Mouse (Mus musculus): ENCODE results near the gene Rgl3. TPM values are rescaled to one million over a fixed set of nuclear protein-coding genes. Genes with fewer than 3 reads are reported as not detected.

Gene Rgl3
- polyA plus RNA-seq, 1 experiment from 2014 or later: 1.4 TPM

- no peak overlapping the region for H3K4me2 ChIP-seq (replicated peaks)
- peak; percentile 55 for ATAC-seq
- peaks cover 17% of the 10 kb centered on the region for H3K4me1 ChIP-seq (replicated peaks)
- WGBS: 51% methylated on average over 12 of the region's 12 CpGs
- peaks cover 54% of the 10 kb centered on the region for H3K36me3 ChIP-seq
- peaks cover 10% of the 10 kb centered on the region; the same call in 1 of the 2 replicates for H3K27me3 ChIP-seq
- no peak overlapping the region for H3K9ac ChIP-seq (replicated peaks)
- H3K27ac ChIP-seq: no peak overlapping the region
- no peaks in the 10 kb centered on the region for H3K9me3 ChIP-seq
- H3K4me3 ChIP-seq (replicated peaks): no peak overlapping the region
These were observed 45.6 kb downstream of the Rgl3 start for GRCm38 (mm10) chr9:21943638-21944037.

DNA sequence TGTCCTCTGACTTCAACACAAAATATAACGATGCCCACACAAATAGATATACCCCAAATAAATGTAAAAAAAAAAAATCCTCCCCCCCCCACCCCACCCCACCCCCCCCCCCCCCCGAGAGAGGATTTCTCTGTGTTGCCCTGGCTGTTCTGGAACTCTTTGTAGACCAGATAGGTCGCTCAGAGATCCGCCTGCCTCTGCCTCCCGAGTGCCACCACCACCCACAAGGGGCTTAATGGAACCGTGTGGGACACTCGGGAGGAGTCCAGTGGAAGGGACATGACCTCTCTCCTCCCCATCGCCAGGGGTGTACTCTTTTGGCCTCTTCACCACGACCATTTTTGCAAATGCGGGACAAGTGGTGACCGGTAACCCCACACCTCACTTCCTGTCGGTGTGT, 46.2 kb downstream of the Rgl3 start:
- ATAC-seq: no peak
- H3K9me3 ChIP-seq: no peaks in the 10 kb centered on the region
- H3K9ac ChIP-seq (replicated peaks): no peak overlapping the region
- H3K27me3 ChIP-seq: peaks cover 6% of the 10 kb centered on the region; the same call in 1 of the 2 replicates
- H3K36me3 ChIP-seq: peaks cover 54% of the 10 kb centered on the region
- peaks cover 23% of the 10 kb centered on the region for H3K4me1 ChIP-seq (replicated peaks)
- WGBS: 78% methylated on average over 11 of the region's 12 CpGs
- H3K4me2 ChIP-seq (replicated peaks): no peak overlapping the region
- no peak overlapping the region for H3K4me3 ChIP-seq (replicated peaks)
- no peak overlapping the region for H3K27ac ChIP-seq

DNA sequence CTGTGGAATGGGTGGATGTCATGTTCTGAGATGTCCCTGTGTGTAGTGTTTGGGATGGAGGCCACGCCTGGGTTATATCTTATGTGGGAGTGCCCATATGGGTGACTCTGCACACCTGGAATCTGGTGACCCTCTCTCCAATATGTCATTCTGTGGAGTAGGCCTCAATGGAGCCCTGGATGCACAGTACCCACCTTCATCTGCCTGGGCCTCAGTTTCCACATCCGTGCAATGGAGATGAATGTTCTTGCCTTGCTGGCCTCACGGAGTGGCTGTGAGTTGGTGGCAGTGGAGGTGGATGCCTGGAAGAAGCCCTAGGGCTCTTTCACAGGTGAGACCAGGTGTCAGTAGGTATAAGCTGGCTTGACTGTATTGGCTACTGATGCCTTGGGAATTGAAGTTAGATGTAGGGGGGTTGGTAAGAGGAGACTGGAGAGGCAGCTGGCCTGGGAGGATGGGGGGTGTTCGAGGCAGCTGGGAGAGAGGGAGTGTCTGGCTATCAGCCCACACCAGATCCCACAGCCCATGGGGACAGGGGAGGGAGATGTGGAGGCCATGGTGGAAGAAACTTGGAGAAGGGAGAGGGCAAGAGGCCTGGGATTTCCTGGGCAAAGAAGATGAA, 50.9 kb downstream of the Rgl3 start:
- 87% methylated on average over 4 of the region's 4 CpGs for WGBS
- Histone ChIP-seq H3K36me3 (peaks cover 31% of the 10 kb centered on the region), H3K9ac (replicated peaks) (peak overlapping the region; percentile 85), H3K4me1 (replicated peaks) (peaks cover 22% of the 10 kb centered on the region), H3K27me3 (no peaks in the 10 kb centered on the region; the same call in 1 of the 2 replicates), H3K4me3 (replicated peaks) (peak overlapping the region; percentile 78), H3K4me2 (replicated peaks) (peak overlapping the region; percentile 71), H3K27ac (no peak overlapping the region), H3K9me3 (no peaks in the 10 kb centered on the region)
- ATAC-seq: no peak

DNA sequence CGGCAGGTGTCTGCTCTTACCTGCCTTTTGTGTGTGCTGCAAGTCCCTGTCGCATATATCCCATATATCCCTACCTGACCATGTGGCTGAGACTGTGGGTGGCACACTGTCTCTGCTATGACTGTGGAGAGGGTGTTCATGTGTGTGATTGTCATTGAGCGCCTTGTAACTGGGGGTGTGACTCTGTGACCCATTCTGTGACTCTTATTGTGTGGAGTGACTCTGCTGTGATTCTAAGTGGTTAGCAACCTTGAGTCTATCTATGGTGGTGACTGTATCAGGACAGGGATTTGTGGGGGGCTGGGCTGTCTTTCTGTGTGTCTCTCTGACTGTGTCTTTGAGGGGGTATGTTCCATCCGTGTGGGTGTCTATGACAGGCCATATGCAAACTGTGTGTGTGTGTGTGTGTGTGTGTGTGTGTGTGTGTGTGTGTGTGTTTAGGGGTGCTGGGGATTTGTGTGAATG, 51.5 kb downstream of the Rgl3 start:
- Histone ChIP-seq H3K9me3 (no peaks in the 10 kb centered on the region), H3K4me2 (replicated peaks) (peak overlapping the region; percentile 71), H3K36me3 (peaks cover 27% of the 10 kb centered on the region), H3K4me3 (replicated peaks) (peak overlapping the region; percentile 78), H3K9ac (replicated peaks) (peak overlapping the region; percentile 85), H3K27me3 (no peaks in the 10 kb centered on the region; the same call in 1 of the 2 replicates), H3K27ac (peak overlapping the region; percentile 88; the same call in 1 of the 2 replicates), H3K4me1 (replicated peaks) (peaks cover 22% of the 10 kb centered on the region)
- peak; percentile 9 for ATAC-seq
- 75% methylated on average over 4 of the region's 4 CpGs for WGBS

DNA sequence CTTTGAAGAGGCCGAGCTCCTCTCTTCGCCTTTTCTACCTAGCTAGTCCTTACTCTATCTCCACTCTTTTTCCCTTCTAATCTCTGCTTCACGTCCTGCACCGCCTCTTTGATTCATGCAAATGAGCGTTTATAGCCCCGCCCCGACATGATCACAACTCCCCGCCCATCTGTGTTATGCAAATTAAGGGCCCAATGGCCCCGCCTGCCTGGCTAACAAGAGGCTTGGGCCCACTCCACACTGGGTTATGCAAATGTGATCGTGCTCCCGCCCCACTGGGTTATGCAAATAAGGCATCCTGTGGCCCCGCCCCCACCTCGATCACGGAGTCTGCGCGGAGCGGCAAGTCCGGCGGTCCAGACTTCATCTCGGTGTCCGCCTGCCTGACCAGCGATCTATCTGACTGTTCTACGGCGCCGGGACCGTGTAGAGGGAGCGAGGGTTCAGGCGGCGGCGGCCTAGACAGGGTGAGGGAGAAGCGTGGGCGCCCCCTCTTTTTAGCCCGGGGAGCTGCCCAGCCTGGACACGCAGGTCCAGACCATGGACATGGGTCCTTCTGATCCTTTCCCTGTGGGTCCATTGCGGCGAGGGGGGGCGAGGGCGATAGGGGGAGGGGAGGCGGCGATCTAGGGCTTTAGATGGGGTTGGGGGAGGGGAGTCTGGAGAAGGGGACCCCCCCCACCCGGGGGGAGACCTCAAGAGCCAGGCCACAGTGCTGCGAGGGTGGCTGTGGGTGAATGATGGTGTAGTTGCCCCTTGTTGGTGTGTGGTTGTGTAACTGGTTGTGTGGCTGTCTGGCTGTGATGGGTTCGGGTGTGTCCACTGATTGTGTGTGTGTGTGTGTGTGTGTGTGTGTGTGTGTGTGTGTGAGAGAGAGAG, 52.3 kb downstream of the Rgl3 start, which contains the start of gene Plppr2:
TSS of gene Plppr2 (plus strand) at position 342 of the 879 bp plus-strand sequence.
- Histone ChIP-seq H3K9ac (replicated peaks) (peak within 1 kb of the TSS; percentile 85), H3K4me3 (replicated peaks) (peak within 1 kb of the TSS; percentile 78), H3K27ac (peak within 1 kb of the TSS; percentile 88), H3K27me3 (no peaks in the 10 kb centered on the region; the same call in 1 of the 2 replicates), H3K4me2 (replicated peaks) (peak within 1 kb of the TSS; percentile 71), H3K4me1 (replicated peaks) (peaks cover 22% of the 10 kb centered on the region), H3K36me3 (peaks cover 21% of the 10 kb centered on the region), H3K9me3 (no peaks in the 10 kb centered on the region)
- peak; percentile 93 for ATAC-seq
- WGBS: under 1% methylated on average over 43 of the region's 43 CpGs

DNA sequence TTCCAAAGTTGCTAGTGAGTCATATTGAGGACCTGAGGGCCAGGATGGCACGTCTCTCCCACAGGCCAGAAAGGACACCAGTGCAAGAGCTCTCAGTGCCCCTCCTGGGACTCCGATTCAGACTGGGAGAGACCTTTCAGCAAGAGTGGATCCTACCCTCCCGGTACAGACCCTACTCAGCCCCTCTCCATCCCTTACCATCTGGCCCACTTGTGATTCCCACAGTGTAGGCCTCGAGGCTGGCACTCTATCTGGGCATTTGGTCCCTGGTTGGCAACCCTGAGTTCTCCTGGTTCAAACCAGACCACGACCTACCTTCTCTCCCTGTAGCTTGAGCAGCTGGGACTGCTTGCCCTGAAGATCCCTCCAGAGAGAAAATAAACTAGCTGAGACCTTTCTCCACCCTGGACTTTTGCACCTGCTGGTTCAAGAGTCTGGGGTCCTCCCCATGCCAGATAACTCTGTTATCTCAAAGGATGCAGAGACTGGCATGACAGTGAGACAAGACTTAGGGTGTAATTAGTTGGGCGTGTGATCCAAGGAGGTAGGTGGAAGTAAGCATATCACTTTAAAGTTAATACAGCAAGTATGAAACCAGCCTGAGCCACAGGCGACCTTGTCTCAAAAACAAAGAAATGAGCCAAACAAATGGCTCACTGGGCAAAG, 53.6 kb downstream of the Rgl3 start:
- no peaks in the 10 kb centered on the region; the same call in 1 of the 2 replicates for H3K27me3 ChIP-seq
- no peak overlapping the region for H3K27ac ChIP-seq
- WGBS: 89% methylated on average over 7 of the region's 7 CpGs
- H3K9me3 ChIP-seq: no peaks in the 10 kb centered on the region
- H3K36me3 ChIP-seq: peaks cover 10% of the 10 kb centered on the region
- no peak overlapping the region for H3K4me3 ChIP-seq (replicated peaks)
- H3K4me1 ChIP-seq (replicated peaks): peaks cover 22% of the 10 kb centered on the region
- peak overlapping the region; percentile 71; the same call in 1 of the 2 replicates for H3K4me2 ChIP-seq (replicated peaks)
- H3K9ac ChIP-seq (replicated peaks): no peak overlapping the region
- no peak for ATAC-seq

GRCm38 (mm10) chr9:21934021-21934420, 55.2 kb downstream of the Rgl3 start:
- no peaks in the 10 kb centered on the region; the same call in 1 of the 2 replicates for H3K27me3 ChIP-seq
- no peaks in the 10 kb centered on the region for H3K9me3 ChIP-seq
- no peak overlapping the region for H3K4me2 ChIP-seq (replicated peaks)
- WGBS: 87% methylated on average over 12 of the region's 12 CpGs
- no peak overlapping the region for H3K9ac ChIP-seq (replicated peaks)
- ATAC-seq: no peak
- H3K4me3 ChIP-seq (replicated peaks): no peak overlapping the region
- H3K27ac ChIP-seq: no peak overlapping the region
- H3K36me3 ChIP-seq: no peaks in the 10 kb centered on the region
- H3K4me1 ChIP-seq (replicated peaks): peaks cover 17% of the 10 kb centered on the region

GRCm38 (mm10) chr9:21932445-21933137, 56.7 kb downstream of the Rgl3 start:
- ATAC-seq: no peak
- whole genome bisulfite sequencing: 59% methylated on average over 12 of the region's 12 CpGs

GRCm38 (mm10) chr9:21932006-21932405, 57.2 kb downstream of the Rgl3 start:
- no peaks in the 10 kb centered on the region for H3K36me3 ChIP-seq
- WGBS: 64% methylated on average over 2 of the region's 2 CpGs
- H3K9me3 ChIP-seq: no peaks in the 10 kb centered on the region
- H3K4me3 ChIP-seq (replicated peaks): no peak overlapping the region
- no peak for ATAC-seq
- no peak overlapping the region for H3K4me2 ChIP-seq (replicated peaks)
- H3K4me1 ChIP-seq (replicated peaks): peaks cover 7% of the 10 kb centered on the region; the same call in 1 of the 2 replicates
- H3K9ac ChIP-seq (replicated peaks): no peak overlapping the region
- H3K27ac ChIP-seq: no peak overlapping the region
- no peaks in the 10 kb centered on the region; the same call in 1 of the 2 replicates for H3K27me3 ChIP-seq

More at GRCm38 (mm10) chr9:21932445-21933137, 56.7 kb downstream of the Rgl3 start:
- Histone ChIP-seq H3K27ac (no peak overlapping the region), H3K36me3 (no peaks in the 10 kb centered on the region), H3K4me3 (replicated peaks) (no peak overlapping the region), H3K9ac (replicated peaks) (no peak overlapping the region), H3K4me1 (replicated peaks) (peaks cover 8% of the 10 kb centered on the region), H3K9me3 (no peaks in the 10 kb centered on the region), H3K4me2 (replicated peaks) (no peak overlapping the region), H3K27me3 (no peaks in the 10 kb centered on the region; the same call in 1 of the 2 replicates)

DNA sequence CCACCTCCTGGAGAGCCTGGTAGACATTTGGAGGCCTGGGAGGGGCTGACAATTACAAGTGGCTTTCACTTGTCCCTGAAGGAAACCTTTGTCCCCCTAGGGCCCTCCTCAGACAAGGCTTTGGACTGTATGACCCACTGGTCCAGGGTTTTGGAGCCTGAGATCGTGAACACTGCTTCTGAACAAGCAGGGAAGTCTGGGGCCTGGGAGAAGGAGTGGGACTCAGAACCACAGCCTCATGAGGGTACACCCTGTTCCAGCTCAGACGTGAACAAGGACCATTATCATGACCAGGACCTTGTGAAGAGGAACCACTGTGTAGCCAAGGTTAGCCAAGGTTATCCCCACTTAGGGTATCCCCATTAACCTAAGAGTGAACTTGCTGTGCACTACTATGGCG, 60.0 kb downstream of the Rgl3 start:
- 81% methylated on average over 3 of the region's 3 CpGs for WGBS
- ATAC-seq: no peak

DNA sequence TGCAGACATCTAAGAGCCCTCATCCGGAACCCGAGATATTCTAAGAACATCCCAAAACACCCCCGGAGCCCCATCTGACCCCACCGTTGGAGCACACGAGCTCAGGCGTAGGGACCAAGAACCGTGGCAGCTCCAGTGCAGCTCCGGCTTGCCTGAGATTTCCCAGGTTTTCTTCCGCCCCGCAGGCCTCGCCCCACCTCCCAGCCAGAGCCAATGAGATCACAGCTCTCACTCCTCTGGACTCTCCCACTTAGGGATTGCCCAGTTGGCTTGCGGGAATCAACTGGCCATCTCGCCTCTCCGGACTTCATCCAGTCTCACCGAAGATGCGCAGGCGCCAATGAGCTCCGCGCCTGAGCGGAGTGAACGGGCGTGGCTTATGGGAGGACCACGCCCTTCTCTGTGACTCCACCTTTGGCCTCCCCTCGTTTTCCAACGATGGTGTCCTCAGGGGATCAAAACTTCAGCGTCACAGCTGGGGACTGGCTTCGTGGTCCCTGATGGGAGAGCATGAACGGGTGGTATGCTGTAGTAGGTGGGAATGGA, 62.0 kb downstream of the Rgl3 start, which contains the start of the genes Ccdc159 and Tmem205:
TSS of gene Ccdc159 (plus strand) at position 264 of the 546 bp plus-strand sequence.
TSS of gene Tmem205 (minus strand) at position 349 of the 546 bp plus-strand sequence.
- H3K27me3 ChIP-seq: no peaks in the 10 kb centered on the region
- H3K9ac ChIP-seq (replicated peaks): peak within 1 kb of the TSS; percentile 68
- peaks cover 18% of the 10 kb centered on the region for H3K4me1 ChIP-seq (replicated peaks)
- WGBS: under 1% methylated on average over 28 of the region's 28 CpGs
- peak within 1 kb of the TSS; percentile 58 for H3K4me3 ChIP-seq (replicated peaks)
- H3K27ac ChIP-seq: peak within 1 kb of the TSS; percentile 77
- H3K9me3 ChIP-seq: no peaks in the 10 kb centered on the region
- H3K4me2 ChIP-seq (replicated peaks): peak within 1 kb of the TSS; percentile 66
- ATAC-seq: peak; percentile 99
- H3K36me3 ChIP-seq: no peaks in the 10 kb centered on the region

More for the DNA sequence above, 60.0 kb downstream of the Rgl3 start:
- no peak overlapping the region for H3K27ac ChIP-seq
- no peaks in the 10 kb centered on the region for H3K36me3 ChIP-seq
- no peak overlapping the region for H3K4me3 ChIP-seq (replicated peaks)
- no peak overlapping the region for H3K9ac ChIP-seq (replicated peaks)
- H3K4me1 ChIP-seq (replicated peaks): peaks cover 18% of the 10 kb centered on the region
- no peak overlapping the region for H3K4me2 ChIP-seq (replicated peaks)
- no peaks in the 10 kb centered on the region for H3K9me3 ChIP-seq
- no peaks in the 10 kb centered on the region; the same call in 1 of the 2 replicates for H3K27me3 ChIP-seq
